Mouse (Mus musculus): ENCODE data around the gene Cd300lg. TPM values are rescaled to one million over a fixed set of nuclear protein-coding genes. Genes with fewer than 3 reads are reported as not detected.

Cd300lg gene
- 3.1 and 5.1 TPM in 2 replicates for polyA plus RNA-seq (2015; fragmentation: Nextera tagmentation; extraction: Ambion mirVana)

DNA sequence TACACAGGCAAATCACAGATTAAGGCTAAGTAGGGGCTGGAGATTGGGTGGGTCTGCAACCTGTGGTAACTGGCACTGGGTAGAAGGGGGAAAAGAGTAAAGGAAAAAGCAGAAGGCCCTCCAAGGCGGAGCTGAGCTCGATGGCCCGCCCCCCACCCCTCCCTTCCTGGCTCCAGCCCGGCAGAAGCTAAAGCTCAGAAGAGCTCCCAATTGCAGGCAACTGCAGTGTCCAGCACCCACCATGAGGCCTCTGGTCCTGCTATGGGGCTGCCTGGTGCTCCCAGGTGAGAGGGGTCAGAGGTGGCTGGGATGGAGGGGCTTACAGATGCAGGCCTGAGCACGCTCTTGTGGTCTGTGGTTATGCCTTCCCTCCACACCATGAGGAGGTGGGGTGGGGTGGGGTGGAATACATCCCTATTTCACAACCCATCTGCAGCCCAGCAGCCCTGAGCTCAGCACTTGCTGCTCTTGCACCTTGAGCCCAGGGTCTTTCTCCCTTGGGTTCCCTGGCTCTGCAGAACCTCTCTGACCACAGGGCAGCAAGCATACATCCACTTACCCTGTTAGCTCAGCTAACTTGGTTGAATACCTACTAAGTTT, at the start of gene Cd300lg:
Gene Cd300lg, plus strand, starts transcription at position 160 of the 600 bp plus-strand sequence.

DNA sequence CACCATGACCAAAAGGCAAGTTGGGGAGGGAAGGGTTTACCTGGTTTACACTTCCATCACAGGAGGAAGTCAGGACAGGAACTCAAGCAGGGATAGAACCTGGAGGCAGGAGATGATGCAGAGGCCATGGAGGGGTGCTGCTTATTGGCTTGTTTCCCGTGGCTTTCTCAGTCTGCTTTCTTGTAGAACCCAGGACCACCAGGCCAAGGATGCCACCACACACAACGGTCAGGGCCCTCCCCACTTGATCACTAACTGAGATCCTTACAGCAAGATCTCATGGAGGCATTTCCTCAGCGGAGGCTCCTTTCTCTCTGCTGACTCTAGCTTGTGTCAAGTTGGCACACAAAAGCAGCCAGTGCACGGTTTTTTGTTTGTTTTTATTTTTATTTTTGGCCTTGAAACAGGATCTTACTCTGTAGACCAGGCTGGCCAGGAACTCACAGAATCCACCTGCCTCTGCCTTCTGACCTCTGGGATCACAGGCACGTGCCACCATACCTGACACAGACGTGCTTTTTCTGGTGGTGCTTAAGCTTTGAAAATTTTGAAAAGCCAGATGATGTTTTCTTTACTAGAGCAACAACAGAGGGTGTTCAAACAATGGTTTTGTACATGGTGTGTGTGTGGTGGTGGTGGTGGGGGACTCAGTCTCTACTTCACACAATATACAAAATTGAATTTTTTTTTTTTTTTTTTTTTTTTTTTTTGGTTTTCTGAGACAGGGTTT, 13.1 kb upstream of the Cd300lg start, which contains the start of gene Mpp3:
Gene Mpp3, minus strand, starts transcription at position 375 of the 730 bp plus-strand sequence.

DNA sequence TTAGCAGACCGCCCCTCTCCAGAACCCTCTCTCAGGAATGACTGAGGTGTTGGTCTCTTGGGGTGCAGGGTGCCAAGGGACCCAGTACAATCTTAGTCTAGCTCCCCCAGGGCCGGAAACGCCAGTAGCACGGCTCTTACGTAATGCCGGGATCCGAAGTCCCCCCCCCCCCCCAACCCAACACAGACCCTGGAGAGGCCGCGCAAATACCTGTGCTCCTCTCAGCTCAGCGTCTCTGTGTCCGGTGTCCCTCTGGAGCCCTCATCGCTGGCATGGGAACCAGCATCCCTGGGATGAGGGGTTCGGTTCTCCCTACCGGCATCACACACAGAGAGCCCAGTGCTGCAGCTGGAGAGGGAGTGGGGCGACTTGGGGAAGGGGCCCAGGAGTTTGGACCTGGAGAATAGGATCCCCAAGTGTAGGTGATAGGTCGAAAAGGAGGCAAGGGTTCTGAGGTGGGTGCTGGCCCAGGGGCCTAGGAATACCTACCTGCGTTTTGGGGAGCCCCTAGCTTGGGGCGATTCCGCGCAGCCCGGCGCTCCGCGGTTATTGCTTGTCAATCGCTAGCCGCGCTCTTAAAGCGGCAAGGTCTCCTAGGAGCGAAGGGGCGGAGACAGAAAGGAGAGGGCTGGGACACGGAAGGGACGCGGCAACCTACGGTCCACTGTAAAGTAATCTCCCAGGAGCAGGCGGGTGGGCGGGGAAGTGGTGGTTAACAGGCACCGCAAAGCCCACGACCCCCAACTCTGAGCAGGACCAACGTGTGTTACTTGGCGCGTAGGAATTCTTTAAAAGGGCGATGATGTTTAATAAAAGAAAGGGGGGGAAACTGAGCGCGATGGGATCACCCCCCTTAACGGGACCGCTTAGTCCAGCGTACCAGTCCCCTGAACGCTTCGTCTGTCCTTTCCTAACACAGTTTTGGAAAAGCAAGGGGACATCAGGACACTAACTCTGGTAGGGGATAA, 46.9 kb downstream of the Cd300lg start, which contains the start of gene Mpp2:
Gene Mpp2, minus strand, starts transcription at position 585 of the 968 bp plus-strand sequence.

DNA sequence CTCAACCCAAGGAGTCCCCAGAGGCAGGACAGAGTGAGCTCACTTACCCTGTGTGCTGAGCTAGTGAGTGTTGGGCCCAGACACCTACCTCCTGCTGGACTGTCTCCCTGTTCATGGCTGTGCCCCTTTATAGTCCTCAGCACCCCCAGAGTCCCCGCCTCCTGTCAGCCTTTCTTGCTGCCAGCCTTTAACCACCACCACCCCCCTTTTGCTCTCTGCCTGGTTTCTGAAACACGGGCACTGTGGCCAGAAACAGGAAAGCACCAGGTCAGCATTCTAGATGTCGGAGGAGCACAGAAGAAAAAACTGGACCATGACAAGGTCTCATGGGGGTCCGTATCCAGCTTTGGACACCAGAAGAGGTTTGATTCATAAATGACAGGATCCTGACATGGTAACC, 59.9 kb downstream of the Cd300lg start, which contains the start of gene Ppy:
Gene Ppy, minus strand, starts transcription at position 101 of the 400 bp plus-strand sequence.

Other genes starting within 250 kb of the Cd300lg start
- 3.7 and 6.3 TPM in 2 replicates for gene Meox1, start 147.1 kb upstream of the Cd300lg start, polyA plus RNA-seq (2015; fragmentation: Nextera tagmentation; extraction: Ambion mirVana)
- 0.16 and 0.17 TPM in 2 replicates for gene Sost, start 74.5 kb upstream of the Cd300lg start, polyA plus RNA-seq (2015; fragmentation: Nextera tagmentation; extraction: Ambion mirVana)
- gene Cfap97d1, start 57.2 kb upstream of the Cd300lg start, polyA plus RNA-seq (2015; fragmentation: Nextera tagmentation; extraction: Ambion mirVana), result not detected in 2 replicates
- gene Dusp3, start 54.5 kb upstream of the Cd300lg start, polyA plus RNA-seq (2015; fragmentation: Nextera tagmentation; extraction: Ambion mirVana), result 31.6 and 37.9 TPM in 2 replicates
- 12.3 and 13.8 TPM in 2 replicates for gene Mpp3, start 13.0 kb upstream of the Cd300lg start, polyA plus RNA-seq (2015; fragmentation: Nextera tagmentation; extraction: Ambion mirVana)
- 5.0 and 6.1 TPM in 2 replicates for gene Mpp2, start 47.0 kb downstream of the Cd300lg start, polyA plus RNA-seq (2015; fragmentation: Nextera tagmentation; extraction: Ambion mirVana)
- 0.28 TPM in 1 of 2 replicates, not detected in the other for gene Ppy, start 59.8 kb downstream of the Cd300lg start, polyA plus RNA-seq (2015; fragmentation: Nextera tagmentation; extraction: Ambion mirVana)
- 0.33 and 0.37 TPM in 2 replicates for gene Pyy, start 66.3 kb downstream of the Cd300lg start, polyA plus RNA-seq (2015; fragmentation: Nextera tagmentation; extraction: Ambion mirVana)
- 0.43 and 0.77 TPM in 2 replicates for gene Nags, start 104.0 kb downstream of the Cd300lg start, polyA plus RNA-seq (2015; fragmentation: Nextera tagmentation; extraction: Ambion mirVana)
- gene Tmem101, start 114.9 kb downstream of the Cd300lg start, polyA plus RNA-seq (2015; fragmentation: Nextera tagmentation; extraction: Ambion mirVana), result 16.8 and 23.9 TPM in 2 replicates
- 68.2 and 91.7 TPM in 2 replicates for gene Lsm12, start 143.8 kb downstream of the Cd300lg start, polyA plus RNA-seq (2015; fragmentation: Nextera tagmentation; extraction: Ambion mirVana)
- gene G6pc3, start 148.1 kb downstream of the Cd300lg start, polyA plus RNA-seq (2015; fragmentation: Nextera tagmentation; extraction: Ambion mirVana), result 28.6 and 70.2 TPM in 2 replicates
- gene Hdac5, start 188.7 kb downstream of the Cd300lg start, polyA plus RNA-seq (2015; fragmentation: Nextera tagmentation; extraction: Ambion mirVana), result 54.3 and 58.9 TPM in 2 replicates
- 2.7 and 3.6 TPM in 2 replicates for gene BC030867, start 207.4 kb downstream of the Cd300lg start, polyA plus RNA-seq (2015; fragmentation: Nextera tagmentation; extraction: Ambion mirVana)
- gene Asb16, start 227.2 kb downstream of the Cd300lg start, polyA plus RNA-seq (2015; fragmentation: Nextera tagmentation; extraction: Ambion mirVana), result 0.04 TPM in 1 of 2 replicates, not detected in the other
- gene Tmub2, start 243.4 kb downstream of the Cd300lg start, polyA plus RNA-seq (2015; fragmentation: Nextera tagmentation; extraction: Ambion mirVana), result 41.2 and 54.1 TPM in 2 replicates